Mouse (Mus musculus) forebrain, embryonic 14.5 days (tissue): Measurements from ENCODE around the gene Hpgd. TPM values are rescaled to one million over a fixed set of nuclear protein-coding genes. Genes with fewer than 3 reads are reported as not detected.
"Not testable (repeated sequence)": the region's sequence is repeated elsewhere in the genome, so short reads cannot be mapped to it uniquely, and the experiment has no call there.

Experiments
- ATAC-seq: fragments of 200-750 bp; cut with Nextera tagmentation; 2 replicates; pipeline ENCODE4 v1.8.0; 2017; ENCODE audit warnings: mild to moderate bottlenecking, moderate library complexity
- DNase-seq: peaks from one replicate; pipeline ENCODE4 v3.0.0-alpha.2; 2015; ENCODE audit warnings: low spot score
- H3K27ac ChIP-seq: fragments of 300-500 bp; sonication (generic); 2 replicates; pipeline ENCODE4 v1.5.1; 2014; ENCODE audit warnings: low read depth, mild to moderate bottlenecking, control low read depth, low read length, moderate library complexity
- H3K27me3 ChIP-seq: fragments of 300-500 bp; sonication (generic); replicated peaks from 2 replicates; pipeline ENCODE4 v1.6.1; 2014; ENCODE audit warnings: low read length, control low read depth, mixed read lengths; ENCODE audit not compliant: control insufficient read depth, insufficient read depth
- H3K36me3 ChIP-seq: fragments of 300-500 bp; sonication (generic); 2 replicates; pipeline ENCODE4 v1.6.1; 2014; ENCODE audit warnings: low read length, control low read depth; ENCODE audit not compliant: control insufficient read depth, insufficient read depth
- H3K4me1 ChIP-seq: fragments of 300-500 bp; sonication (generic); 2 replicates; pipeline ENCODE4 v1.6.1; 2014; ENCODE audit warnings: antibody characterized with exemption, low read length, control low read depth; ENCODE audit not compliant: control insufficient read depth, insufficient read depth
- H3K4me2 ChIP-seq: fragments of 300-500 bp; sonication (generic); 2 replicates; pipeline ENCODE4 v1.6.1; 2014; ENCODE audit warnings: mild to moderate bottlenecking, control low read depth, low read length
- H3K4me3 ChIP-seq: fragments of 300-500 bp; sonication (generic); 2 replicates; pipeline ENCODE4 v1.5.1; 2014; ENCODE audit warnings: low read depth, low read length, control low read depth
- H3K9ac ChIP-seq: fragments of 300-500 bp; sonication (generic); 2 replicates; pipeline ENCODE4 v1.6.1; 2014; ENCODE audit warnings: mild to moderate bottlenecking, low read length, control low read depth, moderate library complexity
- H3K9me3 ChIP-seq: fragments of 300-500 bp; sonication (generic); replicated peaks from 2 replicates; pipeline ENCODE4 v1.6.1; 2016; ENCODE audit warnings: low read length, control low read depth, mixed read lengths; ENCODE audit not compliant: control insufficient read depth
- WGBS: fragments of 180-500 bp; shearing (Covaris S2); extraction: QIAGEN DNeasy Blood & Tissue Kit; methylation state at CpG from one replicate; pipeline ENCODE4 v1.1.7; 2014; 5-methylcytosine and 5-hydroxymethylcytosine counted together
- polyA plus RNA-seq: library from polyadenylated mRNA; unstranded; fragments of >200 nt; fragmentation: Nextera tagmentation; extraction: Ambion mirVana; gene quantifications from 2 replicates; pipeline ENCODE4 v1.2.1, GENCODE M21; 2014

Hpgd gene
- polyA plus RNA-seq: 4.7 and 6.4 TPM in 2 replicates

DNA sequence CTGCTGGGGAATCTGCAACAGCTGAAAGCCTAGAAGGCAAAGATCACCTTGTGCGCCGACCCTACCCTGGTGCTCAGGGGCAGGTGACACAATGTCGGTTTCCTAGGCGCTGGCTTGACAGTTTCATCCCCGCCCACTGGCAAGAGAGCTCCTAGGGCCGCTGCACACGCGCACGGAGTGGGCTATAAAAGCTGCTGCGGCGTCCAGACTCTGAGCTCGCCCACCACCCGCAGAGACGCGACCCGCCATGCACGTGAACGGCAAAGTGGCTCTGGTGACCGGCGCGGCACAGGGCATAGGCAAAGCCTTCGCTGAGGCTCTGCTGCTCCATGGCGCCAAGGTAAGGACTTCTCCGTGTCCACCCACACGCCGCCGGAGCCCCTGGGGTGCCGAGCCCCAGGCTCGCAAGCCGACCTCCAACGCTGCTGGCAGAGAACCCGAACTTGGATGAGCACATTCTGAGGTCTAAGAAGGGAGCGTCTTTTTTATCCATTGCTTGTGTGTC, at the start of gene Hpgd:
TSS of gene Hpgd (plus strand) at position 213 of the 505 bp plus-strand sequence.
- H3K9ac ChIP-seq: peak within 1 kb of the TSS; percentile 64
- no peaks in the 10 kb centered on the region for H3K36me3 ChIP-seq
- ATAC-seq (peak; percentile 80), DNase-seq (peak; percentile 65)
- H3K27ac ChIP-seq: no peak within 1 kb of the TSS
- under 1% methylated on average over 33 of the region's 33 CpGs for WGBS
- peak within 1 kb of the TSS; percentile 92 for H3K4me2 ChIP-seq
- peak within 1 kb of the TSS; percentile 52 for H3K4me3 ChIP-seq
- no peaks in the 10 kb centered on the region for H3K27me3 ChIP-seq
- H3K4me1 ChIP-seq: peaks cover 10% of the 10 kb centered on the region; the same call in 1 of the 2 replicates
- H3K9me3 ChIP-seq: no peaks in the 10 kb centered on the region

DNA sequence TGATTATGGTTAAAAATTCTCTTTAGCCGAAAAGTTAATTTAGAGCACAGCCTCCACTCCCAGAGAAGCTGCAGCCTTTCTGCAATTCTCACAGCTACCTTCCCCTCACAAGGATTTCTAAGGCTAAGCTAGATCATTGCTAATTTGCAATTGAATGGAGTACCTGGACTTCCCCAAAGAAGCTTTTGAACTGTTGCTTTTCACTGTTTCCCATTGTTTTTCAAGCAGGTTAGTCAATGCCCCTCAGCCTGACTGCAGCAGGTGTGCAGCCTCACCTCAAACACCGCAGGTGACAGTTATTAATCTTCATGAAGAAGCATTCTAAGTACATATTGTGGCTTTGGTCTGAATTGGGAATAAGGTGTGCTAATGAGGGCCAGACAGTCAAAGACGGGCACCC, 42.7 kb upstream of the Hpgd start:
- WGBS: 50% methylated on average over 3 of the region's 3 CpGs
- not testable (repeated sequence) for H3K27me3 ChIP-seq

DNA sequence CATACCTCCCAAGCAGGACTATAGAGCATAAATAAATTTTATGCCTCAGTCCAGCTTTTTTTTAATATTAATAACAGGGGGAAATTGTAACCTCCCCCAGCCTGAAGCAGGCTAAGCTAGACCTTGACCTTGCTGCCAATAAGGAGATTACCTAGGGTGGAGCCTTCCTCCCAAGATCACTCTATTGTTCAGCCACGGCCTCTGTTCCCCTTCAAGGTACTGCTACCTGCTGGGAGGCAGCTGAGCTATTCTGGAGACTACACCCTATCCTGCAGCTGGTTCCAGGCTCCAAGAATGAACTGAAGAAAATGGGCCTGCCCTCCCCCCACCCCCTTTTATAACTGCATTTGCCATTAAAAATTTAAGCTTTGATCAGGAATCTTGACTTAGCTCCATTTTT, 42.1 kb upstream of the Hpgd start:
- DNase-seq: no peak
- H3K4me2 ChIP-seq: no peak overlapping the region
- no peak overlapping the region for H3K4me3 ChIP-seq
- no peak overlapping the region for H3K27ac ChIP-seq
- 24% methylated on average over 1 of the region's 1 CpGs for WGBS
- no peaks in the 10 kb centered on the region for H3K36me3 ChIP-seq
- H3K27me3 ChIP-seq: no peaks in the 10 kb centered on the region
- ATAC-seq: no peak
- no peak overlapping the region for H3K9ac ChIP-seq
- H3K4me1 ChIP-seq: no peaks in the 10 kb centered on the region
- H3K9me3 ChIP-seq: no peaks in the 10 kb centered on the region

More for the DNA sequence above, 42.7 kb upstream of the Hpgd start:
- not testable (repeated sequence) for H3K4me2 ChIP-seq, H3K4me3 ChIP-seq, H3K4me1 ChIP-seq, H3K9me3 ChIP-seq, H3K27ac ChIP-seq, H3K9ac ChIP-seq, DNase-seq, H3K36me3 ChIP-seq, ATAC-seq

DNA sequence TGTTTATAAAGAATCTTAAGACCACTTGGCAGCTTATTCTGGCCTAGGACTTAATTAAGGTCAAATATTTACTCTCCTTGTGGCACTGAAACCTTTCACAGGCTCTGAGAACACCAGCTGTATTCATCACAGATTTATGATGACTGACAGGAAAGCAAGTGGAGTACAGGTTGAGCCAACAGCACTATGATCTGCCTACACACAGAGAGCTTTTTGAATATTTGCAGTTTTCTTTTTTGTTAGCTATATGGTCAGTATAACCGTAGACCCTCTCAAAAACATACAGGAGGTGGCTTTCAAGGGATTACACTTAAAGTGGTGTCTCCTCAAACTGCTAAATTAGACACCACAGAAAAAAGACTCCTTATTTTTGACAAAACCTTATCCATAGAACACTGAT, 33.2 kb upstream of the Hpgd start:
- H3K4me1 ChIP-seq: no peaks in the 10 kb centered on the region
- no peak overlapping the region for H3K9ac ChIP-seq
- ATAC-seq: no peak
- WGBS: 89% methylated on average over 1 of the region's 1 CpGs
- H3K36me3 ChIP-seq: no peaks in the 10 kb centered on the region
- H3K27ac ChIP-seq: no peak overlapping the region
- DNase-seq: no peak
- H3K4me3 ChIP-seq: no peak overlapping the region
- no peak overlapping the region for H3K4me2 ChIP-seq
- no peaks in the 10 kb centered on the region for H3K9me3 ChIP-seq
- no peaks in the 10 kb centered on the region for H3K27me3 ChIP-seq

DNA sequence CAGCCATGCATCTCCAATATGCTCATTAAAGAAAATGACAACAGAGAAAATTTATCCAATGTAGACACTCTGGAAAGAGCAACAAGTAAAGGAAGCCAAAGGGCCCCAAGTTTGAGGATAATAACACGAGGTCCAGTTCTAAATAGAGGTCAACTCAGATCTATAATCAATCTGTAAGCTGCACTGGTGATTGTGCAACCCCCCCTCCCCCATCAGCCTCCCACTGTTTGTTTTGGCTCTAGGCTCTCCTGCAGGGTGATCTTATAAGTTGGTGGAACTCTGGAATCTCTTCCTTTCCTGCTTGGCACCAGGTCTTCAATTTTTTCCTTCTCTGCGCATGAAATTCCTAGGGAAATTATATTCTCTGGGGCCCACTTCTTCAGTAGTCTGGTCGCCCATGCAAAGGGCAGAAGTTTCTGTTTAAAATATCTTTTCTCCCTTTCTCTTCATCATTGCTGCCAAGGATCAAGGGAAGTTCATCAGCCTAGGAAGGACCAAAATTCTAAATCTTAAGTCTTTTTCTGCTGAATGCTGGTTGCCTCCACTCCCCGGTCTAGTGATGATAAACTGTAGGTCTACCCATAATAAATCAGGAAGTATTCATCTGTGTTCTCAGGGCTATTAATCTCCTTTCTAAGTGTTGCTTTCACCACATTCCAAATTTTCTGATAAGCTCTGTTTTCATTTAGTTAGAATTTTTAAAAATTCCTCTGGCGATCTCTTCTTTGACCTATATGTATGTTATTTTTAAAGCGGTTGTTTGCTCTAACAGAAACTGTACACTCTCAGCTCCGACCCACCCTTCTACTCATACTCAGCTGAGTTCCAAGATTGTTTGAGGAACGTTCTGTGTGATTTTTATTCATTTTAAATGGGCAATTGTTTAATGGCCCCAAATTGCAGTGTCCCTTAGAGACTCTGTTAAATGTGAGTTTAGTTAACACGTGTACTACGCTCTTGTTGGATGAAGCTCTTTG, 24.4 kb upstream of the Hpgd start:
- no peak overlapping the region for H3K4me2 ChIP-seq
- no peaks in the 10 kb centered on the region for H3K27me3 ChIP-seq
- 84% methylated on average over 10 of the region's 10 CpGs for WGBS
- H3K4me3 ChIP-seq: no peak overlapping the region
- DNase-seq (no peak), ATAC-seq (no peak)
- no peaks in the 10 kb centered on the region for H3K9me3 ChIP-seq
- H3K4me1 ChIP-seq: no peaks in the 10 kb centered on the region
- H3K36me3 ChIP-seq: no peaks in the 10 kb centered on the region
- no peak overlapping the region for H3K9ac ChIP-seq
- H3K27ac ChIP-seq: no peak overlapping the region

- Histone ChIP-seq H3K27me3 (no peaks in the 10 kb centered on the region), H3K9ac (no peak overlapping the region), H3K4me2 (no peak overlapping the region), H3K36me3 (no peaks in the 10 kb centered on the region), H3K4me3 (no peak overlapping the region), H3K27ac (no peak overlapping the region), H3K9me3 (no peaks in the 10 kb centered on the region), H3K4me1 (no peaks in the 10 kb centered on the region)
- ATAC-seq (no peak), DNase-seq (no peak)
- WGBS: 36% methylated on average over 1 of the region's 1 CpGs
Observed at GRCm38 (mm10) chr8:56272934-56273333, 21.5 kb upstream of the Hpgd start.

DNA sequence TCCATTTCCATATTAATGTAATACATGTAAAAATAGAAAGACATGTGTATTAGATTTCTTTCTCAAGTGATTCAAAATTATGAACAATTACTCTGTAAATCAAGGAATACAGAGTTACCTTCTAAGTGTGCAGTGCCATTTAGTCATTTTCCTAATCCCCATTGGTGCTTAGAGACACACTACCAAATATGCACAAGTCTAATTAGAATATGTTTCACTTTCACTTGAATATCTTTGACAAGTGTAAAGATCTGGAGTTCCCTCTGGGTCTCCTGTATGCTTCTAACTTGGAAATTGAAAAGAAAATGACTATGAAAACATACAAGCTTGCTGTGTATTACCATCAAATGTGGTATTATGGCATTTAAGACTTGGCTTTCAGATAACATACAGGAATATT, 19.1 kb upstream of the Hpgd start:
- Histone ChIP-seq H3K36me3 (no peaks in the 10 kb centered on the region), H3K27me3 (no peaks in the 10 kb centered on the region), H3K4me1 (no peaks in the 10 kb centered on the region), H3K9ac (no peak overlapping the region), H3K4me3 (no peak overlapping the region), H3K27ac (no peak overlapping the region), H3K9me3 (no peaks in the 10 kb centered on the region), H3K4me2 (no peak overlapping the region)
- DNase-seq (peak; percentile 8), ATAC-seq (no peak)

DNA sequence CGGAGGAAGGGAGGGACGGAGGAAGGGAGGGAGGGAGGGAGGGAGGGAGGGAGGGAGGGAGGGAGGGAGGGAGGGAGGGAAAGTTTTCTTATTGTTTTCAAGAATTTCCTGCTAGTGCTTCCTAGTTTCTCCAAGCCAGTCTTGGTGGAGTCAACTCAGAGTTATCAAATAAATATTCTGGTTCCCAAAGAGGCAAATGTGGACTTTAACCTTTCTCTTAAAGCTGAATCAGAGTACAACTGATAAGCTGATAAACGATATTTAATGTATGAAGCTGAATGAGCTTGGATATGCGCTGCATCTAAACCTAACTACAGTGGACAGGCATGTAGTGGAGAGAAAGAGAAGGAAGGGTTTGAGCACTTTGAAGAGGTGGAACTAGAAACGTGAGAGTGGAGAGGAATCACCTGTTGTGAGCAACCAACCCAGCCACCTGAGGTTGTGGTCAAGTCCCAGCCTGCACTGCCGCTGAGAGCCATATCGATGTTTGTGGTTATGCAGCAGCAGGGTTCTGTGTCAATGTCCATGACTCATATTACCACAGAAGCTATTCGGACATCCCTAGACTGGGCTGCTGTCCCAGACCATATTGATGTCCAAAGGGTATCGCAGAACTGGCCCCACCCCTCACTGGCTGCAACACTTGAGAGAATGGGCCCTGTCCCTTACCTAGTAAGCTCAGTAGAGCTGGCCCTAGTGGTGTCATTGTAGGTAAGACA, 16.4 kb upstream of the Hpgd start:
- H3K4me1 ChIP-seq: no peaks in the 10 kb centered on the region
- no peak overlapping the region for H3K4me2 ChIP-seq
- H3K9me3 ChIP-seq: no peaks in the 10 kb centered on the region
- H3K27me3 ChIP-seq: no peaks in the 10 kb centered on the region
- H3K36me3 ChIP-seq: no peaks in the 10 kb centered on the region
- H3K9ac ChIP-seq: no peak overlapping the region
- ATAC-seq (no peak), DNase-seq (no peak)
- H3K27ac ChIP-seq: no peak overlapping the region
- 95% methylated on average over 7 of the region's 9 CpGs for WGBS
- no peak overlapping the region for H3K4me3 ChIP-seq
